Mouse (Mus musculus): ENCODE measurements around the gene Lzts2.

DNA sequence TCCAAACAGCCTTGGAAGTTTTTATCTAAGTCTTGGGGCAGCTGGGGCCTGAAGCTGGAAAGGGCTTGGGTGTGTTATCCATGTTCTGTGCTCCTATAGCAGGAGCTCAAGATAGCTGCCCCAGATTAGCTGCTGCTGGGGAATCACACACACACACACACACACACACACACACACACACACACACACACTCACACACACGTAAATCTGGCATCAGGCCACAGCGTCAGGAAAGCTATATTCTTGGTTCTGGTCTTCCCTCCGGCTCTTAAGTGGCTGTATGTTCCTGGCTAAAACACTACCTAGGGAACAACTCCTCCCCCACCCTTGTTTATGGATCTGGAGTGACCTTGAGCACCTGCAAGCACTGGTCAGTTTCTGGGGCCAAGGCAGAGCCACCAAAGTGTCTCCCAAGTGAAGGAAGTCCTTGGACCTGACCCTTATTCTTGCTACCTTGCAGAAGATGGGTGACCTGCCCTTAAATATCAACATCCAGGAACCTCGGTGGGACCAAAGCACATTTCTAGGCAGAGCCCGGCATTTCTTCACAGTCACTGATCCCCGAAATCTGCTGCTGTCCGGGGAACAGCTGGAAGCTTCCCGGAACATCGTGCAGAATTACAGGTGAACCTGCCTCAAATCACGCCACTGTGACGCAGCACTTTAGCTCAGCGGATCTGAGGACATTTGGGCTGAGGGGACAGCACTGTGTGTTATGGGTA is 34.6 kb downstream of the Lzts2 start:
- no peak for TF ChIP-seq CTCF (IDR thresholded peaks at IDR 0.05; ENCODE audit: low read depth)
- no peak for TF ChIP-seq EP300 (optimal IDR thresholded peaks at IDR 0.05)
